Mouse (Mus musculus) liver, embryonic 18 days (tissue): ENCODE data around the gene Usf1. TPM values are rescaled to one million over a fixed set of nuclear protein-coding genes. Genes with fewer than 3 reads are reported as not detected.

ENCODE experiments used
- polyA plus RNA-seq: library from polyadenylated mRNA; depleted of rRNA; stranded (reverse); fragments of >200 nt; gene quantifications from 2 replicates; pipeline ENCODE4 v1.2.3, GENCODE M21; 2012; rRNA removed

Usf1 gene
- 22.7 and 23.6 TPM in 2 replicates for polyA plus RNA-seq

DNA sequence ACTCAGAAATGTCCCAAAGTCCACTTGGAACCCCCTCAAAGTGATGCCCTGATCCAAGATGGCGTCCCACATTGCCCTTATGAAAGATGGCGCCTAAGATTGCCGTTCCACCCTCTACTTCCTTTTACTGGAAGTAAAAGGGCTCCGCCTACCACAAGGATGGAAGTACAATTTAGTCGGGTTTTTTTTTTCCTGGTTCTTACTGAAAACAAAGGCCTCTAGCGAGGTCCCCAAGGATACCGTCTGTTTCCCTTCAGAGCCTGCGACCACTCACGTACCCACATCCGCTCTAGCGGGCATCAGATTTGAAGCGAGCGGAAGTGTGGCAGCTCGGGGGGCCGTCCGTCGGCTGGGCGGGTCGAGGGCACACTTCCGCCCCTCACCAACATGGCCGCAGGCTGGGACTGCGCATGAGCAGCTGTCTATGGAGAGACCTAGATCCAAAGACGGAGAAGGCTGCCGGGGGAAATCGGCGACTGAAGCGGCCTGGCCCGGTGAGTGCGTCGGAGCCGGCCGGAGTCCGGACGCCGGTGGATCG is at the start of gene Usf1:
Gene Usf1 (plus strand): TSS at position 367 of the 538 bp plus-strand sequence.

DNA sequence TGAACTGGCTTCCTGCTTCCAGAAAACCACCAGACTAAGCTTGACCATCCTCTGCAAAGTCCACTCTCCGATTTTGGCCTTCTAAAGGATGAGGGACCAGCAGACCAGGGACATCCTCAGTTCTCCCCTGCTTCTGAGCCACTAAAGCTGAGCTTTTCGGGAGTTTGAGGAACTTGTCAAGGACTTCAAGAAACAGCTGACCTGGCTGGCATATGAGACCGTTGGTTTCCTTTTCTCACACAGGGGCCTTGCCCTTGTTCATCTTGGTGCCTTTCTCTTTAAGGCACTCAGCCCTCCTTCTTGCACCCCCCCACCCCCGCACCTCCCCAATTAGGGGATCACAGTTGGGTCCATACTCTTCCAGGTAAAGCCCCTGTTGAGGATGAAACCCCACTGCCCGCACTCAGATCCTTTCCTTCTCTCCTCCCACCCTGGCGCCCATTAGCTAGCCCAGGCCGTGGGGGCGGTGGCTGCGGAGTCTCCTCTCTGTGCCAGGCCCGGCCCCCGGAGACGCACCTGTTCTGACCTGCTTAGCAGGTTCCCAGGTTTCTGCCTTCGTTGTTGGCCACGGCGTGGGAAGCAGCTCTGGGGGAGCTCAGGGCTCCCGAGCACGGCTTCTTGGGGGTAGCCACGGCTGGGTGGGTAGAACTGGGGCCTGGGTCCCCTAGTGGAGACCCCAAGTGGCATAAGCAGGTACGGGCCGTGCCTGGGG is 41.1 kb upstream of the Usf1 start, which contains the start of gene Nectin4:
Gene Nectin4 (plus strand): TSS at position 255 of the 712 bp plus-strand sequence.

DNA sequence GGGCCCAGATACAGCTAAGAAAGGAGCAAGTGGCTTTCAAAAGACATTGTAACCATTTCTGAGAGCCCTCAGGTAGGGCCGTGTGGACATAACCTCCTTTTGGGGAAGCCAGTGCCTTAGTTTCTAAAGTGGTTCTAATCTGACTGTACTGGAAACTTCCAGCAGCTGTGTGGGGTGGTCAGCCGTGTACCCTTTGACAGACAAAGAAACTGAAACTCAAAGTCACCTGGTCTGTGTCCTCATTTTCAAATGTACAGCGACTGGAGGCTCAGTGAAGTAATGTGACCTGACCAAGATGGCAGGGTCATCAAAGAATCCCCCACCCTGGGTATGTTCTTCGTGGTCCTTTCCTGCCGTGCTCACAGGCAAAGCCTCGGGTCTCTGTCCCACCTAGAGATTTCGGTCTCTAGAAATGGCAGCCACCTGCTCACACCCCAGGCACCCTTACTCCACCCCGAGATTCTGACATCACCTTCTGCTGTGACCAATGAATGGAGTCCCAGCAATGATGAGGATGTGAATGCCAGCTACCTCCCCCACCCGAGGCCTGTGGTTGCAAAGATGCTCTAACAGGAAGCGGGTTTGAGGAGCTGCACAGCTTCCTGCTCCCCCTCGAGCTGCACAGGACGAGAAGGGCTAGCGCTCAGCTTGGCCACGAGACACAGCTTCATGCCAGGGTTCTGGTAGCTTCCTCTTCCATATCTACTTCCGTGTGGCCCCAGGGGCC is 22.6 kb upstream of the Usf1 start, which contains the start of gene Arhgap30:
Gene Arhgap30 (plus strand): TSS at position 579 of the 727 bp plus-strand sequence.

DNA sequence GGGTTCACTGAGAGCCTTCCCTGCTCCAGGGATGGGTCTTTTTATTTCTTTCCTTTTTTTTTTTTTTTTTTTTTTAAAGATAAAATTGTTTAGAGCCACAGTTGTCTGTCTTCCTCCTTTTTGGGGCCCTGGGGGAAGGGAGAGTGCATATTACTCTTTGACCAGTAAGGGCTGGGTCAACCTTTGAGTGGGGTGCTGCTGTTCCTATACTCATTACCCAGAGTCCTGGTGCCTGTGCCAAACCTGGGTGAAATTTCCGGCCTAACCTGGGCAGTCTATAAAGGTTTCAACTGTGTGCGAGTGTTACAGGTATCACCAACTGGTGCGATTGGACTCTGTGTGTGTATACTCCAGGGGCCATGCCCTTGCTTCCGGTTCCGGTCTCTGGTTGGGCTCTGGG is 7.5 kb downstream of the Usf1 start, which contains the start of gene Tstd1:
Gene Tstd1 (plus strand): TSS at position 213 of the 400 bp plus-strand sequence.

DNA sequence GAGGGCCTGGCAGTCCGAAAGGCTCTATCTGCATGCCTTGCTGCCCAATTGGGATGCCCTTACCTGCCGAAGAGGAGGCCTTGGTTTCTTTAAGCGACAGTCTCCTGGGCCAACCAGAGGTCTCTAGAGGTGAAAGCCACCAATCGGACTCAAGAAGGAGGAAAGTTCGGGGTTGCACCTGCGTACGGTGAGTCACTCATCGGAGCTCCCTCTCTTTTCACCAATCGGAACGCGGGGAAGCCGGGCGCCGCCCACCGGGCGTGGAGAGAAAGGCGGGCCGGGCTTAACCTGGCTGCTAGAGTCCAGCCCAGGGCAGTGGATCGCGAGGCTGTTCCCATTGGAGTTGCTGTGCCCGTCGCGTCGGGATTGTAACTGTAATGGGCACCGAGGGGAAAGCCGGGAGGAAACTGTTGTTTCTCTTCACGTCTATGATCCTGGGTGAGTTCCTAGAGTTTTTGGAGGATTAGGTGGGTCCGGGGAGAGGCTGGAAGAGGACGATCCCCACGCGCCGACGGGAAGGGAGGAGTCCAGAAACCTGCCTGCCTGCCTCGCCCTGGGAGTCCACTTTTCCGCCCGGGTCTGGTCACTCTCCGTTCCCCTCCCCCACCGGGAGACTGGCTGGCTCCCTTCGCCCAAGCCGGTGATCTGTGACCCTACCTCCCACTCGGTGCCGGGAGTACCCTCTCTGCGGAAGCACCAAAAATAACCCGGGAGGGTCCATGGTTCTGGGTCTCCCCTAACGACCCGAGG is 26.3 kb downstream of the Usf1 start, which contains the start of gene F11r:
Gene F11r (plus strand): TSS at position 272 of the 750 bp plus-strand sequence.

Other genes with a start within 250 kb of the Usf1 start
- 6.4 and 7.7 TPM in 2 replicates for gene Pcp4l1, start 215.0 kb upstream of the Usf1 start, polyA plus RNA-seq
- gene Nr1i3, start 197.3 kb upstream of the Usf1 start, polyA plus RNA-seq, result 22.1 and 22.4 TPM in 2 replicates
- gene Tomm40l, start 188.8 kb upstream of the Usf1 start, polyA plus RNA-seq, result 8.5 and 9.6 TPM in 2 replicates
- gene Apoa2, start 186.3 kb upstream of the Usf1 start, polyA plus RNA-seq, result 8,837 and 9,746 TPM in 2 replicates
- 137 and 142 TPM in 2 replicates for gene Fcer1g, start 176.9 kb upstream of the Usf1 start, polyA plus RNA-seq
- 0.38 and 0.57 TPM in 2 replicates for gene Adamts4, start 160.9 kb upstream of the Usf1 start, polyA plus RNA-seq
- 88.9 and 92.7 TPM in 2 replicates for gene Ndufs2, start 159.9 kb upstream of the Usf1 start, polyA plus RNA-seq
- 16.3 and 19.1 TPM in 2 replicates for gene B4galt3, start 141.0 kb upstream of the Usf1 start, polyA plus RNA-seq
- gene Ppox, start 130.1 kb upstream of the Usf1 start, polyA plus RNA-seq, result 93.0 and 104 TPM in 2 replicates
- gene Usp21, start 123.3 kb upstream of the Usf1 start, polyA plus RNA-seq, result 16.0 and 16.9 TPM in 2 replicates
- 23.6 and 24.6 TPM in 2 replicates for gene Ufc1, start 116.3 kb upstream of the Usf1 start, polyA plus RNA-seq
- 20.5 and 20.8 TPM in 2 replicates for gene Dedd, start 82.2 kb upstream of the Usf1 start, polyA plus RNA-seq
- 59.7 and 61.3 TPM in 2 replicates for gene Nit1, start 65.7 kb upstream of the Usf1 start, polyA plus RNA-seq
- 28.2 and 36.2 TPM in 2 replicates for gene Pfdn2, start 65.6 kb upstream of the Usf1 start, polyA plus RNA-seq
- gene Klhdc9, start 50.5 kb upstream of the Usf1 start, polyA plus RNA-seq, result 0.13 and 0.22 TPM in 2 replicates
- 0.38 and 0.41 TPM in 2 replicates for gene Nectin4, start 41.2 kb upstream of the Usf1 start, polyA plus RNA-seq
- gene Arhgap30, start 22.4 kb upstream of the Usf1 start, polyA plus RNA-seq, result 6.1 and 6.7 TPM in 2 replicates
- 4.3 and 5.4 TPM in 2 replicates for gene Tstd1, start 7.6 kb downstream of the Usf1 start, polyA plus RNA-seq
- gene F11r, start 26.2 kb downstream of the Usf1 start, polyA plus RNA-seq, result 32.6 and 33.7 TPM in 2 replicates
- 3.8 and 4.0 TPM in 2 replicates for gene Alyref2, start 92.2 kb downstream of the Usf1 start, polyA plus RNA-seq
- gene Itln1, start 124.0 kb downstream of the Usf1 start, polyA plus RNA-seq, result not detected in 2 replicates
- 0.29 and 0.37 TPM in 2 replicates for gene Cd244a, start 147.9 kb downstream of the Usf1 start, polyA plus RNA-seq
- gene Ly9, start 196.1 kb downstream of the Usf1 start, polyA plus RNA-seq, result 2.3 and 2.9 TPM in 2 replicates
- gene Slamf7, start 241.7 kb downstream of the Usf1 start, polyA plus RNA-seq, result 2.4 and 3.0 TPM in 2 replicates